Mouse (Mus musculus) left cerebral cortex, adult 2 months (tissue): Measurements from ENCODE around the gene Nhlrc4. TPM values are rescaled to one million over a fixed set of nuclear protein-coding genes. Genes with fewer than 3 reads are reported as not detected.
A peak's percentile ranks its signal among the peaks of the same experiment; 100 is the strongest.

Experiments
- DNase-seq, 2 experiments: peaks; one replicate each; pipeline ENCODE4 v3.0.0; 2021 to 2022; ENCODE audit warnings: low spot score in 2 of 2, mixed read lengths in 1 of 2; ENCODE audit errors: extremely low spot score in 1 of 2
- H3K27ac ChIP-seq: fragments of 200-600 bp; 2 replicates; pipeline ENCODE4 v1.8.1; 2022
- H3K4me3 ChIP-seq: fragments of 200-600 bp; 2 replicates; pipeline ENCODE4 v1.8.1; 2022
- CTCF ChIP-seq: fragments of 200-600 bp; IDR thresholded peaks from 2 replicates; pipeline ENCODE4 v1.8.1; 2022; ENCODE audit warnings: antibody characterized with exemption, mild to moderate bottlenecking, moderate library complexity
- intact Hi-C: fragments of 180-260 bp; cut with DNase I; formaldehyde crosslinking; loops from one replicate; pipeline ENCODE4 v1.15.1; 2025
- total RNA-seq, 2 experiments: library from RNA; stranded (reverse); gene quantifications; 2 replicates each; pipeline ENCODE4 v1.2.3; 2021

Nhlrc4 gene
- total RNA-seq, 2 experiments from 2014 or later = 0.20 to 0.87 TPM

DNA sequence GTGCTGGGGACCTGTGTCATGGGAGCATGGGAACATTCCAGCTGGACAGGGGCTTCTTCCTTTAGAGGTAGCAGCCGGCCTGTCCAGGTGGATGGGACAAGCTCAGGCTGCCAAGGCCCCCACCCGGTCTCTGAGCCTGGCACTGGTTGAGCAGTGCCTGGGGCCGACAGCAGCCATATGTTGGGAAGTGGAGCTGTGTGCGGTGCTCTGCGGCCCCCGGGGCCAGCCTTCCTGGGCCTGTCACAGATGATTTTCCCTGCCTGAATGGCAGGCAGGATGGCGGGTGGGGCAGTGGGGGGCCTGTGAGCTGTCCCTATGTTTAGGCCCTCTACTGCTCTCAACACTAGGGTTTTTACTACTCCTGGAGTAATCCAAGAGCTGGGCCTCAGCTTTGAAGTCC lies 11.4 kb upstream of the Nhlrc4 start:
- H3K27ac ChIP-seq = no peak overlapping the region

DNA sequence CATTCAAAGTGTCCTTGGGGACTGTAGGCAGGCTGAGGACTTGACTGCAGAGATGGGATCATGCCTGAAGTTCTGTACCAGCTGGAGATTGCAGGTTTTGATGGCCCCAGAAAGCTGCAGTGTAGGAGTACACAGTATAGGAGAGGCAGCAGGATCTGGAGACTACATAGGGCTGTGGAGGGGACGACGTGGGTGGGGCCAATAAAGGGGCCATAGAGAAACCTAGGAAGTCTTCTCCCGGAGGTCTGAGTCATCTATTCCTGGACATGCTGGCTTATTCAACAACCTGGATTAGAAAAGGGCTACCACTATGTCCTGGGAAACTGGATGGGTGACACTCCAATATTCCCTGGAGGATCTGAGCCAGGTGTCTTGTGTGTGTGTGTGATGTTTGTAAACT lies 11.0 kb upstream of the Nhlrc4 start:
- DNase-seq = no peak
- TF ChIP-seq CTCF = no peak
- Histone ChIP-seq H3K4me3 (no peak overlapping the region), H3K27ac (no peak overlapping the region)
- intact Hi-C loops = no loop called here

More for the DNA sequence above, 11.4 kb upstream of the Nhlrc4 start:
- TF ChIP-seq CTCF = no peak
- intact Hi-C loops = no loop called here
- H3K4me3 ChIP-seq = no peak overlapping the region
- no peak for DNase-seq

DNA sequence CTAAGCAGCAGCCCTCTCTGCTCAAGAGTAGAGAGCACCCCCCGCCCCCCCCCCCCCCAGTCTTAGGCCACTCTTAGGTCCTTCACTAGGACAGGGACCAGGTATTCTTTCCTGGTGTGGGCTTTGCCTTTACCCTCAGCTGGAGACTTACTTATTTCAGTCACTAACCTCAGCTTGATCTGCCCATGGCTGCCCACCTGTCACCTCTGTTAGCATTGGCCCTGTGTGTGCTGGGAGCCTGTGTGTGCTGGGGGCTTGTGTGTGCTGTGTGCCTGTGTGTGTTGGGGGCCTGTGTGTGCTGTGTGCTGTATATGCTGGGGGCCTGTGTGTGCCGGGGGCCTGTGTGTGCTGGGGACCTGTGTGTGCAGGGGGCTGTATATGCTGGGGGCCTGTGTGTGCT lies 9.9 kb upstream of the Nhlrc4 start:
- H3K27ac ChIP-seq = no peak overlapping the region
- no peak overlapping the region for H3K4me3 ChIP-seq
- TF ChIP-seq CTCF = no peak
- no peak for DNase-seq
- intact Hi-C loops = no loop called here

DNA sequence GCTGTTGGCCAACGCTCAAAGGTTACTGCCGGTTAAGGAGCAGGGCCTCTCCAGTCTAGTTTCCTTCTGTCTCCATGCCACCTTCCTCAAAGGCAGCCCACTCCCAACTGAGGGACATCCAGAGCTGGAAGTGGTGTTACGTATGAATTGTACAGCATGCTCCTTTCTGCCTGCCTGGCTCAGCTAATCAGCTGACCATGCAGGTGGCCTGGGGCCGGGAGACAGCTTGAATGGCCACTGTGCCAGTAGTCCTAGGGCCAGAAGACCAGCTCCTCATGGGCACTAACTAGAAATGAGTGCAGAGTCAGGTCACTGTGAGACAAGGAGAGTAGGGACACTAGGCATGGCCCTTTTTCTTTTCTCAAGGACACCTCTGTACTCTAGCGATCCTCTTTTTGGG lies 8.4 kb upstream of the Nhlrc4 start:
- Histone ChIP-seq H3K27ac (no peak overlapping the region), H3K4me3 (no peak overlapping the region)
- DNase-seq = no peak
- intact Hi-C loops = no loop called here
- TF ChIP-seq CTCF = no peak

DNA sequence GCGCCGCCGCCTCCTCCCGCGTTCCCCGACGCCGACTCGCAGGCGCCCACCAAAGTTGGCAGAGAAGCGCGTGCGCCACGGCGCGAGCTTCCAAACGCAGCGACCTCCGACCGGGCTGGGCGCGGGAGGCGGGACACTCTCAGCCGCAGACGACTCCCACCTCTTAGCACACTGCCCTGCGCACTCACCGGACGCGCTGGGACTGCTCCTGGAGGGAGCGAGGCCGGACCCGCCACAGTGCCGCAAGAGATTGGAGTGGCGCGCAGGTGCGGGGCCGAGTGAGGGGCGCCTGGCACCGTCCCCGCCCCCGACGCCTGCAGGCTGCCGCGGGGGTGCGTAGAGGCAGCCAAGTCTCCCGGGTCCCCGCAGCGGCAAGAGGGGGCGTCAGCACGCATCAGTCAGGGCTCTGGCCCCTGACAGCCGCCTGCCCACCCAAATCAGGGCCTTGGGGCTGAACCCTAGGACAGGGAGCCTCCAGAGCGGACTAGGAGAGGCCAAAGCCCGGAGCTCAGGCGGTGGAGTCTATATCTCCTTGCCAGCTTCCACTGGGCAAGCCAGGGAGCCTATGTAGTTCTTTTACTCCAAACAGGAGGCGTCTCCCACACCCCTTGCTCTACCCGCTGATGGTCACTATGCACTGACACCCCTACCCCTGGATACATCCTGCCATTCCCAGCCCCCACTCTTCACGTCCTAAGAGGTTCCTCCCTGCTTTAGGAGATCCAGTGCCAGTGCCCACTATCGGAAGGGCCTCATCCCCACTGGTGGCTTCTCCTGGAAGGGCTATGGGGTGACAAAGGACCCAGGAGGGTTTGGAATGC lies 7.3 kb upstream of the Nhlrc4 start, which contains the start of gene A930017K11Rik:
TSS of gene A930017K11Rik (minus strand) at position 763 of the 821 bp plus-strand sequence.
- DNase-seq = no peak
- Histone ChIP-seq H3K27ac (peak within 1 kb of the TSS; percentile 44; the same call in 1 of the 2 replicates), H3K4me3 (peak within 1 kb of the TSS; percentile 25)
- TF ChIP-seq CTCF = no peak
- intact Hi-C loops = no loop called here

DNA sequence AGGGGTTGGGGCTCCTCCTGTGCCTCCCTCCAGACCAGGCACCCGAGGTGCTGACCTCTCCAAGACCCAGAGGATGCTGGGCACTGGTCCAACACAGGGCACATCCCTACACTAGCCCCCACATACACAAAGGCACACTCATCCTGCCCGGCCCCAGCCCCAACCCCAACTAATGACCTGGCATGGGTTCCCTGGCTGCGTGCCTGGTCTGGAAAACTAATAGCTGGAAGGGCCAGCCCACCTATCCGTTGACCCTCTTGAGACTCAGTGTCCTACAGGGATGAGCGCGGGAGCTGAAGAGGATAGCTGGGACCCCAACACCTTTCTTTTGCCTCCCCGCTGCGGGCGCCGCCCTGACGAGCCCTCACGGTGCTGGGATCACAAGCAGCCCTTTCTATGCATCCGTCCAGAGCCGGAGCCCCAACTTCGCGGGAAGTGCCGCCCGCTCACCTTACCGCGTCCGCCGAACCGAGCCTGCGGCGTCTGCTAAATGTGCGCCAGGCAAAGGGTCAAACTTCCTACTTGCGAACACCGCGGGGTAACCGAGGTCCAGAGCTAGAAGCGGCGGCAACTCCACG lies 6.6 kb upstream of the Nhlrc4 start:
- no peak for TF ChIP-seq CTCF
- DNase-seq = no peak
- Histone ChIP-seq H3K4me3 (peak overlapping the region; percentile 25), H3K27ac (peak overlapping the region; percentile 44; the same call in 1 of the 2 replicates)
- intact Hi-C loops = no loop called here

DNA sequence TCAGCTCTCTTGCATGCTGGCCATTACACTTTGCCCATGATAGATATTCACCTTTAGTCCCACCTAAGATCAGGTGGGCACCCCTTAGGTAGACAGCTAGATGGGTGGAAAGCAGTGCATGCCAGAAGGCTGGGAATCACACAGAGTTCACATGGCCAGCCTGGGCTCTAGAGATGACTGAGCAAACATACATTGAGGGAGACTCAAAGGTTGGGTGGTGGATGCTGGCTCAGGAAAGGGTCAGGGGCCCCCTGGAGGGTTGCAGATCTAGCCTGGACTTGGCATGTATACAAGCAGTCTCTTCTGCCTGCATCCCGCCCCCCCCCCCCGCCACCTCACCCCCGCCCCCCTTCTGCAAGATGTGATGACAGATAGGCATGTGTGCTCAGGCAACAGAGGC lies 5.9 kb upstream of the Nhlrc4 start:
- H3K4me3 ChIP-seq = no peak overlapping the region
- H3K27ac ChIP-seq = no peak overlapping the region
- DNase-seq = no peak
- intact Hi-C loops = no loop called here
- TF ChIP-seq CTCF = no peak

DNA sequence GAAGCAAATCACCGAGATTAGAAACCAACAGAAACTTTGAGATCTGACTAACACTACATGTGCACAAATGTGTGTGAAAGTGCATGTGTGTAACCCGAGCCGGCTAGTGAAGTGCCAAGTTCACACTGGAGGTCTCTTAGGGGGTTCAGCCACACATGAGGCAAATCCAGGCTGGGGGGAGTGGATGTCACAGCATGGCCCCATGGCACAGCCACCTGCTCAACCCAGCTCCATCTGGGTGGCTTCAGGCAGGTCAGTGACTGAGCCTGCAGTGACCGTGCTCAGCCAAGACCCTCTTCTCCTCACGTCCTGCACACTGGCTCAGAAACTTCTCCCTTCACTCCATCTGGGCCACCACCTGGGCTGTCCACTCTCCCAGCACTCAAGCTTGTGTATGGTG lies 5.2 kb upstream of the Nhlrc4 start:
- Histone ChIP-seq H3K27ac (no peak overlapping the region), H3K4me3 (no peak overlapping the region)
- no peak for DNase-seq
- intact Hi-C loops = no loop called here
- no peak for TF ChIP-seq CTCF

DNA sequence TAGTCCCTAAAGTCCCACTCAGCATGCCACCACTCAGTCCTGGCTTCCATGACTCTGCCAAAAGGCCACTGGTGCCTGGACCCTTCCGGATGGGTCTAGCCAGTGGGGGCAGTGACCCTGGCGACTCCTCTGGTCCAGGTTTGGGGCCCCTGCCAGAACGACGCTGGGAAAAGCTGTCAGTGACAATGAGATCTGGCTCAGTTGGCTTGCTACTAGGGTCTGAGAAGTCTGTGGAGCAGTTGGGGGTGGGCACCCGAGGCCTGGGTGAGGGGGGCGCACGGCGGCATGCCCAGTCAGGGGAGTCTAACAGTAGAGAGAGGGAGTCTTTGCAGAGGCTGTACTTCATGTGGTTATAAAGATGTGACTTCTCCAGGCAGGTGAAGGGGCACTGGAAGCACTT lies 3.3 kb upstream of the Nhlrc4 start:
- intact Hi-C loops = no loop called here
- no peak for TF ChIP-seq CTCF
- no peak for DNase-seq
- Histone ChIP-seq H3K27ac (no peak overlapping the region), H3K4me3 (no peak overlapping the region)

DNA sequence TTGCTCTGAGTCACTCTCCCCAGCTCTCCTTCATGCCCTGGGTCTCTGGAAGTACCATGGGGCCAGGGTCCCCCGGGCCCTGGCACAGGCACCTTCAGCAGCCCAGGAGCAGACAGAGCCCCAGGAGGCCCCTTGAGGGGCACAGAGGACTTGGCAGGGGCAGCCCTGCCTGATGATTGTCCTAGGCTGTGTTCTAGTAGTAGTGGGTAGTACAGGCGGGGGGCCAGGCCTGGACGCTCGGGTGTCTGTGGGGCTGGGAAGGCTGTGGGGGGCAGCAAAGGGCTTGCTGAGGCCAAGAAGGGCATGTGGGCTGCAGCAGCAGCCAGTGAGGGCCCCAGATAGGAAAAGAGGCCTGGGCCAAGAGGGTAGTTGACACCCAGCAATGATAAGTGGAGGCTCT lies 2.8 kb upstream of the Nhlrc4 start:
- TF ChIP-seq CTCF = no peak
- Histone ChIP-seq H3K27ac (no peak overlapping the region), H3K4me3 (no peak overlapping the region)
- intact Hi-C loops = no loop called here
- no peak for DNase-seq

DNA sequence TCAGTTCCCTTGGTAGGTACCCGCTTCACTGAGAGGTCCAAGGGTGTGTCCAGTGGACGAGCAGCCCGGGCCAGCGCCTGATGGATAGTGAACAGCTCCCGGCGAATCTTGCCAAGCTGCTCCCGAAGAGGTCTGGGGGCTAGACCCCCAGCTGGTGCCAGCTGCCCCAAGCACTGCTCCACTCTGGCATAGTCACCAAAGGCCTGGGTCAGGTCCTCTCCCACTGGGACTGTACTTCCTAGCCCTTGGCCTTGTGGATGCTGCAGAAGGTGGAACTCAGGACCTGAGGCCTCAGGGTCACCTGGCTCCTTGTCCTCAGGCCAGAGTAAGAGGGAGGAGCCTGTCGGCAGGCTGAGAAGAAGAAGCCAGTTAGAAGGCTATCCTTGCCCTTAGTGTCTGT lies 2.1 kb upstream of the Nhlrc4 start:
- intact Hi-C loops = no loop called here
- DNase-seq = no peak
- Histone ChIP-seq H3K27ac (no peak overlapping the region), H3K4me3 (no peak overlapping the region)
- no peak for TF ChIP-seq CTCF

DNA sequence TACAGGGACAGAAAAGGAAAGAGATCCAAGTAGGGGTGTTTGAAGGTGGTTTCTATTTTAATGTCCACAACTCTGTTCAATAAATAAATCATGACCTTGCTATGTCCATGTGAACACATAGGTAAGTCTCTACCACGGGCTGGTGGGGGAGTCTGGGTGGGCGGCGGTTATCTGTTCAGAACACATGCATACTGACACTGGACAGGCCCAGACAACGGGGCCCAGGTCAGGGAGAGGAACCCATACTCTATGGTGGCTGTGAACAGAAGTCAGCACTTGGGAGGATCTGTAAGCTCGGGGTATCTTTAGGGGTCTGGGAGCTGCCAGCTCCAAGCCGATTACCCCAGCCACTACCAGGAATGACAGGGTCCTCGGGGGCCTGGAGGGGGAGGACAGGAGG lies 1.6 kb upstream of the Nhlrc4 start:
- Histone ChIP-seq H3K4me3 (no peak overlapping the region), H3K27ac (no peak overlapping the region)
- intact Hi-C loops = no loop called here
- DNase-seq = no peak
- TF ChIP-seq CTCF = no peak
